Mouse (Mus musculus) midbrain, embryonic 14.5 days (tissue): ENCODE data around the gene Osbpl8. TPM values are rescaled to one million over a fixed set of nuclear protein-coding genes. Genes with fewer than 3 reads are reported as not detected.
A peak's percentile ranks its signal among the peaks of the same experiment; 100 is the strongest.
"Not testable (repeated sequence)": the region's sequence is repeated elsewhere in the genome, so short reads cannot be mapped to it uniquely, and the experiment has no call there.

Source experiments
- ATAC-seq: fragments of 200-750 bp; cut with Nextera tagmentation; 2 replicates; pipeline ENCODE4 v1.8.0; 2017; ENCODE audit warnings: moderate number of reproducible peaks, moderate library complexity; ENCODE audit not compliant: low FRiP score, low TSS enrichment
- DNase-seq: peaks from one replicate; pipeline ENCODE4 v3.0.0-alpha.2; 2015
- H3K27ac ChIP-seq: fragments of 300-500 bp; sonication (generic); replicated peaks from 2 replicates; pipeline ENCODE4 v1.5.1; 2014; ENCODE audit warnings: mild to moderate bottlenecking, low read depth, low read length, moderate library complexity
- H3K27me3 ChIP-seq: fragments of 300-500 bp; sonication (generic); 2 replicates; pipeline ENCODE4 v1.6.1; 2014; ENCODE audit warnings: low read length, control low read depth, mixed read lengths; ENCODE audit not compliant: control insufficient read depth, insufficient read depth
- H3K36me3 ChIP-seq: fragments of 300-500 bp; sonication (generic); 2 replicates; pipeline ENCODE4 v1.6.1; 2014; ENCODE audit warnings: low read length, control low read depth; ENCODE audit not compliant: control insufficient read depth, insufficient read depth
- H3K4me1 ChIP-seq: fragments of 300-500 bp; sonication (generic); 2 replicates; pipeline ENCODE4 v1.6.1; 2014; ENCODE audit warnings: mild to moderate bottlenecking, antibody characterized with exemption, low read length, control low read depth; ENCODE audit not compliant: control insufficient read depth, insufficient read depth
- H3K4me2 ChIP-seq: fragments of 300-500 bp; sonication (generic); 2 replicates; pipeline ENCODE4 v1.6.1; 2014; ENCODE audit warnings: mild to moderate bottlenecking, low read length, moderate library complexity
- H3K4me3 ChIP-seq: fragments of 300-500 bp; sonication (generic); replicated peaks from 2 replicates; pipeline ENCODE4 v1.5.1; 2014; ENCODE audit warnings: low read depth, low read length
- H3K9ac ChIP-seq: fragments of 300-500 bp; sonication (generic); replicated peaks from 2 replicates; pipeline ENCODE4 v1.6.1; 2014; ENCODE audit warnings: mild to moderate bottlenecking, low read length, moderate library complexity
- H3K9me3 ChIP-seq: fragments of 300-500 bp; sonication (generic); 2 replicates; pipeline ENCODE4 v1.6.1; 2016; ENCODE audit warnings: low read length, control low read depth, mixed read lengths; ENCODE audit not compliant: control insufficient read depth
- WGBS: fragments of 180-500 bp; shearing (Covaris S2); extraction: QIAGEN DNeasy Blood & Tissue Kit; methylation state at CpG from one replicate; pipeline ENCODE4 v1.1.7; 2014; 5-methylcytosine and 5-hydroxymethylcytosine counted together
- polyA plus RNA-seq: library from polyadenylated mRNA; unstranded; fragments of >200 nt; fragmentation: Nextera tagmentation; extraction: Ambion mirVana; gene quantifications from 2 replicates; pipeline ENCODE4 v1.2.1, GENCODE M21; 2014

Gene Osbpl8
- polyA plus RNA-seq, 1 experiment from 2014 or later = 19.0 TPM

DNA sequence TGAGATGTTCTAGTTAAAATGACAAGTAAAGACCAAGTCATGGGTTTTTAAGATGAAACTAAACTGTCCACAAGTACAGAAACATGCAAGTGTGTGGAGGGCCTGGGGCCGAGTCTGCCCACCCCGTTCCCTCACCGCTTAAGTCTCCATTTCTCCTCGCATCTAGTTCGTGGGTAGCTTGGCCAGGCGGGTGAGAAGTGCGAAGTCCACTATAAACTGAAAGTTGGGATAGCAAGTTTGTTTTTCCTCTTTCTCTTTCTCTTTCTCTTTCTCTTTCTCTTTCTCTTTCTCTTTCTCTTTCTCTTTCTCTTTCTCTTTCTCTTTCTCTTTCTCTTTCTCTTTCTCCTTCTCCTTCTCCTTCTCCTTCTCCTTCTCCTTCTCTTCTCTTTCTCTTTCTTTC, 67.7 kb downstream of the Osbpl8 start:
- DNase-seq, H3K36me3 ChIP-seq, H3K4me1 ChIP-seq, H3K27me3 ChIP-seq, H3K9me3 ChIP-seq, H3K4me3 ChIP-seq, ATAC-seq, H3K27ac ChIP-seq, H3K4me2 ChIP-seq, H3K9ac ChIP-seq: not testable (repeated sequence)
- 89% methylated on average over 7 of the region's 7 CpGs for WGBS

DNA sequence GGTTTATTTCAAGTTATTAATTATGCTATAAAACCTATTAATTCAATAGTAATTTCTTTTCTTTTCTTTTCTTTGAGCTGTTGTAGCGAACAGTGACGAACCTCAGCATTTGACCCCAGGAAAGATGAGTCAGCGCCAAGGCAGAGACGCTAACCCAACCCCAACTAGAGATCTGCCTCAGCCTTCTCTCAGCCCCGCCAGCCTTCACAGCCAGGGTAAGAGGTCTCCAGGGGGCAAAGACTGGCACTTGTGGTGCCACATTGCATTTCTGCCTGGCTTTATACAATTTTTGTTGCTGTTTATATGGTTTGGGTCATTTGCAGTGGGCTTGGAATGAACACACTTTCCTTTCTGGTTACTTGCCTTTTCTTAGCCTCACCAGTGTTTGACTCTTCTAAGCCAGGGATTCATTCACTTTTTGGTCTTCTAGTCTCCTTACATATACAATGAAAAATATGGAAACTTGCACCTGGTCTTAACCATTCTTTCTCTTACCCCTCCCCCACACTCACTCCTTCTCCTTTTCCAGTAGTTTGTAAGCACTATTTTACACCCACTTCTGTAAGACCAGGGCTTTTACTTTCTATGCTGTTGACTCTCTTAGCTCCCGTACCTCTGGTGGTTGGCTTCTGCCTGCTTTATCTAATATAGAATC, 69.1 kb downstream of the Osbpl8 start:
- ATAC-seq = no peak
- Histone ChIP-seq H3K27ac (no peak overlapping the region), H3K4me1 (no peaks in the 10 kb centered on the region), H3K36me3 (peaks cover 6% of the 10 kb centered on the region; the same call in 1 of the 2 replicates), H3K4me3 (no peak overlapping the region), H3K27me3 (no peaks in the 10 kb centered on the region), H3K4me2 (no peak overlapping the region), H3K9me3 (no peaks in the 10 kb centered on the region), H3K9ac (no peak overlapping the region)
- 82% methylated on average over 6 of the region's 6 CpGs for WGBS
- no peak for DNase-seq

DNA sequence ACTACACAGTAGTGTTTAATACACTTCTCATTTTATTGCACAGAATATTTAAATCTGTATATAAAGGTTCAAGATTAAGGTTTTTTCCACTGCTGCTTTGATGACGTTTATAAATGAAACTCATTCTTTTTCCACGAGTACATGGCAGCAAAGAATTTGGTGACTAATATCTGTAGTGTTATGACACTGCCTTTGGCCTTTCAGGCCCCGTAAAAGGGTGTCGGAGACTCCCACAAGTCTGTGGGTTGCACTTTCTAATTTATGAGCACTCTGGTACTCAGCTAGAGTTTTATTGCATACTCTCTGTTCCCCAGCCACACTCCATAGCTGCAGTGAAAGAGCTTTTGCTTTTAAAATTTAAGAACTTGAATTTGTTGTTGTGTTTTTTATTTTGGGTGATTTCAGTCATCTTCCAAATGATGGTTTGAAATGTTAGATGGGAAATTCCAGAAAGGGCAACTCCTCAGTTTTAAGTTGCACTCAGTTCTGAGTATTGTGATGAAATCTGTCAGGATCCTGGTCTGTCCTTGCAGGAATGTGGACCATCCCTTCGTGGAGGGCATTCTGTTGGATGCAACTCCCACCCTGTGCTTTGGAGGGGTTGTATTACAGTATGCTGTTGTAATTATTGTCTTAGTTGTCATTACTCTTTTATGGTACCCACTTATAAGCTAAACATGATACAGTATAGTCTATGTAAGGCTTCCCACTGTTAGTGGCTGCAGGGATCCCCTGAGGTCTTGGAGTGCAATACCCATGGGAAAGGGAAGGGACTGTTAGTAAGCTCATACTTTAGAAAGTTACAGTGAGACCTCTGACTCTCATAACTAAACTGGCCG, 70.1 kb downstream of the Osbpl8 start:
- H3K9me3 ChIP-seq = no peaks in the 10 kb centered on the region
- no peak overlapping the region for H3K9ac ChIP-seq
- H3K27ac ChIP-seq = no peak overlapping the region
- WGBS = 86% methylated on average over 6 of the region's 6 CpGs
- H3K4me1 ChIP-seq = no peaks in the 10 kb centered on the region
- H3K4me2 ChIP-seq = no peak overlapping the region
- DNase-seq (no peak), ATAC-seq (no peak)
- peaks cover 6% of the 10 kb centered on the region; the same call in 1 of the 2 replicates for H3K36me3 ChIP-seq
- no peaks in the 10 kb centered on the region for H3K27me3 ChIP-seq
- no peak overlapping the region for H3K4me3 ChIP-seq

DNA sequence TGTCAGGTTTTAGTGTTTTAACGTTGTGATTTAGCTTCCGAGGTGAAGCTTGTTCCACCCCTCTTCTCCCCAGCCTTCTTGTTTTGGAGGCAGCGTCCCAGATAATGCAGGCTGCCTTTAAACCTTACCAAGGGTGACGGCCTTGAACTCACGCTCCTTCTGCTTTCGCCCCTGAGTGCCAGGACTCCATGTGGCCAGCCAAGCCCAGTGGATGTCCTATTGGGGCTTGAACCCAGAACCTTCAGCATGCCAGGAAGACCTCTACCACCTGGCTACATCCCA, 70.7 kb downstream of the Osbpl8 start:
- Histone ChIP-seq H3K9ac (no peak overlapping the region), H3K4me1 (no peaks in the 10 kb centered on the region), H3K36me3 (peaks cover 6% of the 10 kb centered on the region; the same call in 1 of the 2 replicates), H3K27me3 (no peaks in the 10 kb centered on the region), H3K9me3 (no peaks in the 10 kb centered on the region), H3K4me2 (no peak overlapping the region), H3K4me3 (no peak overlapping the region), H3K27ac (no peak overlapping the region)
- DNase-seq (no peak), ATAC-seq (no peak)
- 94% methylated on average over 6 of the region's 6 CpGs for WGBS

DNA sequence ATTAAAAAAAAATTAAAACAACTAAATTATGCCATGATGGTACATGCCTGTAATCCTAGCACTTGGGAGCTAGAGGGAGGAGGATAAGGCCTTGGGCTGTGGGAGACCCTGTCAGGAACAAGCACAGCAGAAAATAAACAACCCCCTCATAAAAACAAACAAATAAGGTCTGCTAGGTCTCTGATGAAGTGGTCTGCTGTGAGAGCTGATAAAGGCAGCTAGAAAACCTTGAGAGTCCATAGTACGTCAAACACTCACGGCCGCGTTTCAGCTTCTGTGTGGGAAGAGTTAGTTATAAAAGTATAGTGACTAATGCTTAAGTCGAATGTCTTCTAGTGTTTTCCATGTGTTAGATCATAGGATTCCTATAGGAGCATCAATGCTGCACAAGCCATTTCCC, 72.9 kb downstream of the Osbpl8 start:
- H3K9ac ChIP-seq = no peak overlapping the region
- H3K4me2 ChIP-seq = no peak overlapping the region
- no peak overlapping the region for H3K4me3 ChIP-seq
- no peak overlapping the region for H3K27ac ChIP-seq
- H3K4me1 ChIP-seq = 0 out of 2 replicates have a peak, but pooled peaks cover 2% of the 10 kb centered on the region
- no peaks in the 10 kb centered on the region for H3K9me3 ChIP-seq
- DNase-seq (no peak), ATAC-seq (no peak)
- peaks cover 6% of the 10 kb centered on the region; the same call in 1 of the 2 replicates for H3K36me3 ChIP-seq
- WGBS = 95% methylated on average over 5 of the region's 5 CpGs
- no peaks in the 10 kb centered on the region for H3K27me3 ChIP-seq

DNA sequence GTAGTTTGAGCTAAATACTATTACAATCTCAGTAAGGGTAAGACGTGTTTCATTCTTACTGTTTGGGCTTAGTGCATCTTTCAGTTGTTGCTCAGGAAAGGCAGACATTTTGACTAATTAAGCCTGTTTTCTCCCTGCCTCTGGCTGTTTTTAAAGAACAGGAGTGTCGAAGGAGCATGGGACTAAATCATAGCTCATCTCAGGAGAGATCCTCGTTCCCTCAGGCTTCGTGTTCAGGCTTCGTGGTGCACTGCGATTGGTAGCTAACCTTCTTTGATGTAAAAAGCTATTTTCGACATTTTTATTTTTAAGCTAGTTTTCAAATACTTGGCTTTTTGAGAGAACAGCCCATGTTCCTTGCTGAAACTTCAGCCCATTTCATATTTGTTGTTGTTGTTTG, 78.1 kb downstream of the Osbpl8 start:
- no peaks in the 10 kb centered on the region for H3K36me3 ChIP-seq
- H3K9ac ChIP-seq = no peak overlapping the region
- H3K4me3 ChIP-seq = no peak overlapping the region
- no peaks in the 10 kb centered on the region for H3K27me3 ChIP-seq
- ATAC-seq (no peak), DNase-seq (peak; percentile 62)
- peaks cover 3% of the 10 kb centered on the region; the same call in 1 of the 2 replicates for H3K4me1 ChIP-seq
- 0 out of 2 replicates have a peak overlapping the region, but pooled peaks have one; percentile 20 for H3K27ac ChIP-seq
- no peaks in the 10 kb centered on the region for H3K9me3 ChIP-seq
- 65% methylated on average over 7 of the region's 7 CpGs for WGBS
- no peak overlapping the region for H3K4me2 ChIP-seq

DNA sequence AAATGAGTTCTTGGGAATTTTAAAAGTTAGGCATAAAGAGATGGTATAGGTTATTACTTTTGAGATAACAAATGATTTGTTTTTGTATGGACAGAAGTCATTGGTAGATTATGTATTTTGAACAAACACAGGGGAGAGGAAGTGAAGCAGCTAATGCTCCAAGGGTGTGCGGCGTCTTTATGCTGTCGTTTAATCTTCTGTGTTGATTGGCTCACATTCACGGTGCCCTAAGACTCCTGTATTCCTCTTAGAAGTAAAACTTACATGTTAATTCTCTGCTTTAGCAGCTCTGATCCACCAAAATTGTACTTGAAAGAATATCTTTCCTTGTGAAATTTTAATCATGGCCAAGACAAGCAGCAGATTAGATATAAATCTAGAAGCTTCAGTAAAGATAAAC, 83.1 kb downstream of the Osbpl8 start:
- DNase-seq = peak; percentile 40
- H3K4me1 ChIP-seq = peaks cover 3% of the 10 kb centered on the region; the same call in 1 of the 2 replicates
- 33% methylated on average over 4 of the region's 4 CpGs for WGBS
- peak overlapping the region; percentile 30 for H3K4me2 ChIP-seq
- no peaks in the 10 kb centered on the region for H3K36me3 ChIP-seq
- H3K27me3 ChIP-seq = no peaks in the 10 kb centered on the region
- H3K27ac ChIP-seq = 0 out of 2 replicates have a peak overlapping the region, but pooled peaks have one; percentile 43
- peak overlapping the region; percentile 17; the same call in 1 of the 2 replicates for H3K9ac ChIP-seq
- peak overlapping the region; percentile 24 for H3K4me3 ChIP-seq
- no peaks in the 10 kb centered on the region for H3K9me3 ChIP-seq
- ATAC-seq = no peak

DNA sequence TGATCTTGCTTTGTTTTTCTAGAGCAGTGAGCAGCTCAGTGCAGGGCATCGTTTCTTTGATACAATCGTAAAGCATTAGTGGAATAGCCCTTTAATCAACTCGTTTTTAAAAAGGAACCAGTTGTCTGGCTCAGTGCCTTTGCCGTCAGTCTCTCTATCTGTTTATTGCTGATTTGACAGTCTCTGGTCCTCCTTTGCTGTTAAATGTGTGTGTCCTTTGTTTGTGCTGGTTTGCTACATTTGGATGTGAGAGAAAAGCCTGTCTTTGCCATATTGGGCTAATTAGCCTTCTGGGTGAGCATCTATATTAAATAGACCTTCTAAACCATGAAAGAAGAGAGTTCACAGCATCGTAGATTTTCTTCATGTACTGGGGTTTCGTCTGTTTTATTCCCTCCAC, 83.6 kb downstream of the Osbpl8 start:
- Histone ChIP-seq H3K9ac (peak overlapping the region; percentile 17), H3K4me3 (peak overlapping the region; percentile 24), H3K4me2 (peak overlapping the region; percentile 30), H3K36me3 (no peaks in the 10 kb centered on the region), H3K27ac (peak overlapping the region; percentile 43), H3K27me3 (no peaks in the 10 kb centered on the region), H3K9me3 (no peaks in the 10 kb centered on the region), H3K4me1 (peaks cover 3% of the 10 kb centered on the region; the same call in 1 of the 2 replicates)
- no peak for ATAC-seq
- peak; percentile 52 for DNase-seq
- 33% methylated on average over 6 of the region's 6 CpGs for WGBS
